ENCODE assay signal across 8 mouse cellular contexts in genomic region chr6:88083672-88084071, GRCm38 (mm10). TPM values are rescaled to one million over a fixed set of nuclear protein-coding genes. Genes with fewer than 3 reads are reported as not detected.
A peak's percentile ranks its signal among the peaks of the same experiment; 100 is the strongest.
DNase-seq lines count a peak whose midpoint lies in the region; ATAC-seq and TF ChIP-seq lines count a peak whose summit lies in the region.

No protein-coding gene starts in this region.

- H3K4me2 ChIP-seq in liver, embryonic 11.5 days, result peak overlapping the region; percentile 60
- peak overlapping the region; percentile 85 for H3K4me2 ChIP-seq in intestine, postnatal 0 days (replicated peaks; ENCODE audit: low read depth)
- H3K4me2 ChIP-seq in neural tube, embryonic 13.5 days, result peak overlapping the region; percentile 97

- H3K9ac ChIP-seq in liver, embryonic 11.5 days (ENCODE audit: low read depth, low read length), result peak overlapping the region; percentile 41; the same call in 1 of the 2 replicates
- H3K9ac ChIP-seq in intestine, postnatal 0 days (ENCODE audit: low read depth, low read length), result no peak overlapping the region; the same call in 1 of the 2 replicates
- no peak overlapping the region for H3K9ac ChIP-seq in neural tube, embryonic 13.5 days

- H3K4me1 ChIP-seq in liver, embryonic 11.5 days (replicated peaks; ENCODE audit: control insufficient read depth, insufficient read depth, low read length), result peaks cover 24% of the 10 kb centered on the region
- 0 out of 2 replicates have a peak, but pooled peaks cover 3% of the 10 kb centered on the region for H3K4me1 ChIP-seq in intestine, postnatal 0 days (replicated peaks; ENCODE audit: control insufficient read depth, insufficient read depth, low read length)
- peaks cover 28% of the 10 kb centered on the region for H3K4me1 ChIP-seq in neural tube, embryonic 13.5 days (replicated peaks)

- no peak for ATAC-seq in liver, embryonic 11.5 days (replicated peaks; ENCODE audit: low FRiP score)
- peak; percentile 22; the same call in 1 of the 2 replicates for ATAC-seq in erythroblast, adult 5-6 weeks (replicated peaks; ENCODE audit: low FRiP score, poor library complexity, severe bottlenecking)
- no peak for ATAC-seq in intestine, postnatal 0 days
- no peak for ATAC-seq in neural tube, embryonic 13.5 days (ENCODE audit: low read depth)

- H3K4me3 ChIP-seq in liver, embryonic 11.5 days (ENCODE audit: low read depth, low read length), result peak overlapping the region; percentile 94
- H3K4me3 ChIP-seq in intestine, postnatal 0 days (ENCODE audit: low read depth, low read length), result peak overlapping the region; percentile 93
- H3K4me3 ChIP-seq in neural tube, embryonic 13.5 days, result peak overlapping the region; percentile 100

- 61% methylated on average over 3 of the region's 3 CpGs for WGBS in liver, embryonic 11.5 days
- 60% methylated on average over 3 of the region's 3 CpGs for WGBS in intestine, postnatal 0 days
- WGBS in neural tube, embryonic 13.5 days, result 69% methylated on average over 3 of the region's 3 CpGs

- TF ChIP-seq CTCF in intestine, postnatal 0 days (IDR thresholded peaks at IDR 0.05; ENCODE audit: low read depth), result no peak

- no peak for DNase-seq in liver, embryonic 11.5 days (ENCODE audit: low spot score)
- DNase-seq in liver, result no peak
- no peak for DNase-seq in embryo, embryonic 10 days (ENCODE audit: low spot score)
- DNase-seq in left cerebral cortex, adult 9 months (ENCODE audit: low spot score in 2 of 2), result no peak
- DNase-seq in cerebellum, adult 9-11 months, result no peak

- H3K9me3 ChIP-seq in liver, embryonic 11.5 days (ENCODE audit: control insufficient read depth, low read length), result no peaks in the 10 kb centered on the region
- no peaks in the 10 kb centered on the region for H3K9me3 ChIP-seq in intestine, postnatal 0 days (ENCODE audit: control insufficient read depth)
- no peaks in the 10 kb centered on the region for H3K9me3 ChIP-seq in neural tube, embryonic 13.5 days

- 0 out of 2 replicates have a peak overlapping the region, but pooled peaks have one; percentile 11 for H3K27ac ChIP-seq in liver, embryonic 11.5 days (ENCODE audit: low read depth, low read length)
- no peak overlapping the region for H3K27ac ChIP-seq in intestine, postnatal 0 days (ENCODE audit: low read depth, low read length)
- no peak overlapping the region for H3K27ac ChIP-seq in neural tube, embryonic 13.5 days (replicated peaks)

- H3K36me3 ChIP-seq in liver, embryonic 11.5 days (ENCODE audit: control insufficient read depth, insufficient read depth, low read length), result peaks cover under 1% of the 10 kb centered on the region; the same call in 1 of the 2 replicates
- H3K36me3 ChIP-seq in intestine, postnatal 0 days (ENCODE audit: control insufficient read depth, insufficient read depth), result peaks cover 4% of the 10 kb centered on the region; the same call in 1 of the 2 replicates
- H3K36me3 ChIP-seq in neural tube, embryonic 13.5 days, result peaks cover 5% of the 10 kb centered on the region

- H3K27me3 ChIP-seq in liver, embryonic 11.5 days (replicated peaks; ENCODE audit: control insufficient read depth, insufficient read depth, low read length), result no peaks in the 10 kb centered on the region
- H3K27me3 ChIP-seq in intestine, postnatal 0 days (replicated peaks; ENCODE audit: control insufficient read depth, insufficient read depth, low read length), result no peaks in the 10 kb centered on the region
- peaks cover 23% of the 10 kb centered on the region for H3K27me3 ChIP-seq in neural tube, embryonic 13.5 days

RNA-seq across cellular contexts. Expression of gene Rpn1, which starts 0.6 kb away (rescaled TPM):
- polyA plus RNA-seq in liver, embryonic 11.5 days (2014; fragmentation: Nextera tagmentation; extraction: Ambion mirVana), result 384 and 414 TPM in 2 replicates
- 24.0 and 30.9 TPM in 2 replicates for total RNA-seq in erythroblast, adult 5-6 weeks (2015; ENCODE audit: low replicate concordance)
- total RNA-seq in erythroblast, adult 5-6 weeks (2017; ENCODE audit: low replicate concordance), result 42.8 and 54.5 TPM in 2 replicates
- 164 and 184 TPM in 2 replicates for polyA plus RNA-seq in intestine, postnatal 0 days (2015; fragmentation: Nextera tagmentation; extraction: Ambion mirVana)
- polyA plus RNA-seq in neural tube, embryonic 13.5 days (2015; fragmentation: Nextera tagmentation; extraction: Ambion mirVana), result 286 and 299 TPM in 2 replicates

RNA-seq across cellular contexts. Expression of gene Rab7, which starts 38.6 kb away (rescaled TPM):
- 221 and 230 TPM in 2 replicates for polyA plus RNA-seq in liver, embryonic 11.5 days (2014; fragmentation: Nextera tagmentation; extraction: Ambion mirVana)
- total RNA-seq in erythroblast, adult 5-6 weeks (2015; ENCODE audit: low replicate concordance), result 76.7 and 111 TPM in 2 replicates
- 29.4 and 36.0 TPM in 2 replicates for total RNA-seq in erythroblast, adult 5-6 weeks (2017; ENCODE audit: low replicate concordance)
- polyA plus RNA-seq in intestine, postnatal 0 days (2015; fragmentation: Nextera tagmentation; extraction: Ambion mirVana), result 219 and 226 TPM in 2 replicates
- 324 and 327 TPM in 2 replicates for polyA plus RNA-seq in neural tube, embryonic 13.5 days (2015; fragmentation: Nextera tagmentation; extraction: Ambion mirVana)
